Mouse (Mus musculus) olfactory bulb, adult 2 months (tissue): Measurements from ENCODE around the gene Trappc1.

Experiments used
- CTCF ChIP-seq: fragments of 200-500 bp; IDR thresholded peaks from 2 replicates; pipeline ENCODE4 v1.5.1; 2012; ENCODE audit warnings: low read depth, mild to moderate bottlenecking, low read length, moderate library complexity; ENCODE audit not compliant: insufficient read depth
- POLR2A ChIP-seq: fragments of 200-500 bp; IDR thresholded peaks from 2 replicates; pipeline ENCODE4 v1.6.1; 2012; ENCODE audit warnings: mild to moderate bottlenecking, low read depth, low read length, moderate library complexity; ENCODE audit not compliant: insufficient read depth

- TF ChIP-seq POLR2A (peak; percentile 74; the same call in 1 of the 2 replicates), CTCF (no peak)
These were observed 16.7 kb downstream of the Trappc1 start, which contains the start of gene Rnf227 for GRCm38 (mm10) chr11:69340161-69341131.
